Mouse (Mus musculus) erythroid progenitor cell, adult 5-6 weeks (primary cell): ENCODE results near the gene Top3b. TPM values are rescaled to one million over a fixed set of nuclear protein-coding genes. Genes with fewer than 3 reads are reported as not detected.
A peak's percentile ranks its signal among the peaks of the same experiment; 100 is the strongest.
"Not testable (repeated sequence)": the region's sequence is repeated elsewhere in the genome, so short reads cannot be mapped to it uniquely, and the experiment has no call there.

ENCODE experiments used
- ATAC-seq: replicated peaks from 2 replicates; pipeline ENCODE4 v1.8.0; 2016; ENCODE audit warnings: moderate number of reproducible peaks, mild to moderate bottlenecking, moderate TSS enrichment, inconsistent platforms; ENCODE audit not compliant: poor library complexity, low FRiP score, severe bottlenecking
- total RNA-seq, 2 experiments: library from RNA; stranded (forward) in 1 of 2; stranded (reverse) in 1 of 2; fragments of 150-400 nt in 1 of 2; fragments of 186-747, 209-891 nt in 1 of 2; gene quantifications; 2 replicates each; pipeline versions ENCODE4 v1.2.3 to v1.2.4; 2015 to 2017; ENCODE audit warnings: low replicate concordance in 2 of 2

The Top3b gene
- total RNA-seq (2015; ENCODE audit: low replicate concordance), result 18.0 and 33.5 TPM in 2 replicates
- 11.9 and 24.3 TPM in 2 replicates for total RNA-seq (2017; ENCODE audit: low replicate concordance)

GRCm38 (mm10) chr16:16870617-16871331 lies at the start of gene Top3b, which contains the start of gene Vpreb1:
Gene Top3b (plus strand): TSS chr16:16870736.
Gene Vpreb1 (minus strand): TSS chr16:16870843.
- ATAC-seq, result peak; percentile 93

- ATAC-seq, result no peak
These were observed 45.1 kb upstream of the Top3b start for GRCm38 (mm10) chr16:16825476-16825875.

- no peak for ATAC-seq
These were observed 44.3 kb upstream of the Top3b start for GRCm38 (mm10) chr16:16826223-16826622.

- peak; percentile 63 for ATAC-seq
These were observed 41.5 kb upstream of the Top3b start, which contains the start of gene Spag6l for GRCm38 (mm10) chr16:16828757-16829615. Gene Spag6l (minus strand): TSS chr16:16829456.

- no peak for ATAC-seq
These were observed 40.9 kb upstream of the Top3b start for GRCm38 (mm10) chr16:16829671-16830070.

GRCm38 (mm10) chr16:16849196-16849595 lies 21.3 kb upstream of the Top3b start:
- ATAC-seq, result no peak

- no peak for ATAC-seq
These were observed 18.1 kb upstream of the Top3b start for GRCm38 (mm10) chr16:16852411-16852810.

- ATAC-seq, result no peak
These were observed 15.7 kb upstream of the Top3b start for GRCm38 (mm10) chr16:16854836-16855235.

- no peak for ATAC-seq
These were observed 15.0 kb upstream of the Top3b start for GRCm38 (mm10) chr16:16855541-16855940.

- not testable (repeated sequence) for ATAC-seq
These were observed 14.5 kb upstream of the Top3b start for GRCm38 (mm10) chr16:16856054-16856453.

- ATAC-seq, result no peak
These were observed 13.6 kb upstream of the Top3b start for GRCm38 (mm10) chr16:16856731-16857476.

GRCm38 (mm10) chr16:16862288-16862687 lies 8.2 kb upstream of the Top3b start:
- no peak for ATAC-seq

- ATAC-seq, result no peak
These were observed 6.6 kb upstream of the Top3b start, which contains the start of gene Igll1 for GRCm38 (mm10) chr16:16863978-16864377. Gene Igll1 (minus strand): TSS chr16:16863985.

- ATAC-seq, result no peak
These were observed 5.3 kb upstream of the Top3b start for GRCm38 (mm10) chr16:16865217-16865616.

GRCm38 (mm10) chr16:16865696-16866561 lies 4.6 kb upstream of the Top3b start:
- ATAC-seq, result no peak

GRCm38 (mm10) chr16:16870241-16870616 lies 307 bp upstream of the Top3b start:
- no peak for ATAC-seq

- no peak for ATAC-seq
These were observed 8.5 kb downstream of the Top3b start for GRCm38 (mm10) chr16:16879025-16879424.

- ATAC-seq, result no peak
These were observed 17.8 kb downstream of the Top3b start for GRCm38 (mm10) chr16:16888341-16888740.

GRCm38 (mm10) chr16:16892366-16892765 lies 21.8 kb downstream of the Top3b start:
- ATAC-seq, result no peak
